28 mouse cellular contexts compared by ENCODE assay signal in the genomic region with DNA sequence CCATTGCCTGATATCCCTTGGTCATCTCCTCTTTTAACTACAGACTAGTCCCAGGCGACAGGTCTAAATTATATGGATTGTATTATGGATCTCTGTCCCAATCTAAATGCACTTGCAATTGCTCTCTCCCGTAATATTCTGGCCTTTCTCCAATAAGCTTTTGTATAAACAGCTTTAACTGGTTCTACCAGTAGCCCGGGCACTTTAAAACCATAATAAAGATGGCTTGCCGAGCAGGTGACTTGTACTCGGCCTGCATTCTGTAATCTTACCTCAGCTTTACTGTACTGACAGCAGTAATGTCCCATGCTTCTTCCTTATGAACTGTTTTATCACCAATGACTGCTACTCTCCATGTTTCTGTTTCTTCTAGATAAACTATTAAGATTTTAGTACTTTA. TPM values are rescaled to one million over a fixed set of nuclear protein-coding genes. Genes with fewer than 3 reads are reported as not detected.
DNase-seq lines count a peak whose midpoint lies in the region; ATAC-seq and TF ChIP-seq lines count a peak whose summit lies in the region.
"Had no signal": no experiment of that assay in that cellular context is flagged by ENCODE, and none has a peak within 500 bp of the region (broad histone marks: within the 10 kb centered on the region; RNA-seq: fewer than 3 reads in every experiment).

No protein-coding gene starts in this region.

- TF ChIP-seq CTCF in intestine, postnatal 0 days (IDR thresholded peaks at IDR 0.05; ENCODE audit: low read depth) = no peak

- no peaks in the 10 kb centered on the region for H3K9me3 ChIP-seq in lung, embryonic 16.5 days (ENCODE audit: control insufficient read depth, low read length)
- H3K9me3 ChIP-seq in intestine, postnatal 0 days (ENCODE audit: control insufficient read depth) = no peaks in the 10 kb centered on the region
- no peaks in the 10 kb centered on the region for H3K9me3 ChIP-seq in kidney, embryonic 16.5 days (ENCODE audit: low read length)
- H3K9me3 ChIP-seq: embryonic facial prominence, embryonic 15.5 days; forebrain, embryonic 12.5 days; forebrain, embryonic 15.5 days; hindbrain, embryonic 10.5 days; hindbrain, embryonic 13.5 days had no signal

- DNase-seq in lung, postnatal 10 days = no peak
- DNase-seq in fat pad, adult 2 months (ENCODE audit: extremely low read depth, low read depth, low spot score) = peak; percentile 74
- peak; percentile 63 for DNase-seq in gonadal fat pad, adult 2 months (ENCODE audit: low read depth)
- DNase-seq in adrenal gland, adult 2 months = no peak
- DNase-seq: adrenal gland, adult 8-10 months; adrenal gland, postnatal 25 days; cerebellum, adult 11-12 months; cerebellum, adult 8-10 months; cerebellum, postnatal 10 days; cerebellum, postnatal 36 days; embryo, embryonic 11 days; gastrocnemius, postnatal 10 days; gastrocnemius, postnatal 36 days; heart, adult 11 months; heart, postnatal 36 days had no signal

- no peaks in the 10 kb centered on the region for H3K4me1 ChIP-seq in lung, embryonic 16.5 days (replicated peaks; ENCODE audit: control insufficient read depth, insufficient read depth, low read length)
- H3K4me1 ChIP-seq in intestine, postnatal 0 days (replicated peaks; ENCODE audit: control insufficient read depth, insufficient read depth, low read length) = no peaks in the 10 kb centered on the region
- H3K4me1 ChIP-seq in kidney, embryonic 16.5 days (ENCODE audit: insufficient read depth, low read length) = no peaks in the 10 kb centered on the region
- H3K4me1 ChIP-seq: embryonic facial prominence, embryonic 15.5 days; forebrain, embryonic 12.5 days; forebrain, embryonic 15.5 days; hindbrain, embryonic 10.5 days; hindbrain, embryonic 13.5 days had no signal

- no peak overlapping the region for H3K4me2 ChIP-seq in lung, embryonic 16.5 days (ENCODE audit: low read depth, low read length)
- no peak overlapping the region for H3K4me2 ChIP-seq in intestine, postnatal 0 days (replicated peaks; ENCODE audit: low read depth)
- no peak overlapping the region for H3K4me2 ChIP-seq in kidney, embryonic 16.5 days (replicated peaks; ENCODE audit: low read depth, low read length)
- H3K4me2 ChIP-seq: embryonic facial prominence, embryonic 15.5 days; forebrain, embryonic 12.5 days; forebrain, embryonic 15.5 days; heart, embryonic 11.5 days; hindbrain, embryonic 13.5 days had no signal

- no peak overlapping the region for H3K9ac ChIP-seq in lung, embryonic 16.5 days (ENCODE audit: low read length)
- H3K9ac ChIP-seq in intestine, postnatal 0 days (ENCODE audit: low read depth, low read length) = no peak overlapping the region
- no peak overlapping the region for H3K9ac ChIP-seq in kidney, embryonic 16.5 days (replicated peaks; ENCODE audit: low read length)
- H3K9ac ChIP-seq: embryonic facial prominence, embryonic 15.5 days; forebrain, embryonic 12.5 days; forebrain, embryonic 15.5 days; hindbrain, embryonic 13.5 days had no signal

- 51% methylated on average over 5 of the region's 5 CpGs for WGBS in lung, embryonic 16.5 days
- WGBS in intestine, postnatal 0 days = 25% methylated on average over 5 of the region's 5 CpGs
- 71% methylated on average over 5 of the region's 5 CpGs for WGBS in kidney, embryonic 16.5 days

- H3K27me3 ChIP-seq in lung, embryonic 16.5 days (ENCODE audit: control insufficient read depth, insufficient read depth, low read depth, low read length) = no peaks in the 10 kb centered on the region
- H3K27me3 ChIP-seq in intestine, postnatal 0 days (replicated peaks; ENCODE audit: control insufficient read depth, insufficient read depth, low read length) = no peaks in the 10 kb centered on the region
- no peaks in the 10 kb centered on the region for H3K27me3 ChIP-seq in kidney, embryonic 16.5 days (ENCODE audit: insufficient read depth, low read length)
- H3K27me3 ChIP-seq: embryonic facial prominence, embryonic 15.5 days; forebrain, embryonic 12.5 days; forebrain, embryonic 15.5 days; hindbrain, embryonic 13.5 days had no signal

- no peak overlapping the region for H3K4me3 ChIP-seq in lung, embryonic 16.5 days (ENCODE audit: low read length)
- no peak overlapping the region for H3K4me3 ChIP-seq in intestine, postnatal 0 days (ENCODE audit: low read depth, low read length)
- no peak overlapping the region for H3K4me3 ChIP-seq in kidney, embryonic 16.5 days (ENCODE audit: low read length)
- H3K4me3 ChIP-seq: embryonic facial prominence, embryonic 15.5 days; forebrain, embryonic 12.5 days; forebrain, embryonic 15.5 days; hindbrain, embryonic 10.5 days; hindbrain, embryonic 13.5 days had no signal

- H3K27ac ChIP-seq in lung, embryonic 16.5 days (ENCODE audit: low read length) = no peak overlapping the region
- no peak overlapping the region for H3K27ac ChIP-seq in intestine, postnatal 0 days (ENCODE audit: low read depth, low read length)
- no peak overlapping the region for H3K27ac ChIP-seq in kidney, embryonic 16.5 days (ENCODE audit: low read length)
- H3K27ac ChIP-seq: embryonic facial prominence, embryonic 15.5 days; forebrain, embryonic 12.5 days; forebrain, embryonic 15.5 days; hindbrain, embryonic 10.5 days; hindbrain, embryonic 13.5 days had no signal

- ATAC-seq in lung, embryonic 16.5 days (ENCODE audit: low read depth) = peak; percentile 34; the same call in 1 of the 2 replicates
- peak; percentile 68 for ATAC-seq in intestine, postnatal 0 days
- no peak for ATAC-seq in kidney, embryonic 16.5 days (ENCODE audit: low FRiP score, low TSS enrichment)
- ATAC-seq: CD4-positive, CD25-positive, alpha-beta regulatory T cell, adult 4 months; forebrain, embryonic 15.5 days; hindbrain, embryonic 16.5 days had no signal

- no peaks in the 10 kb centered on the region for H3K36me3 ChIP-seq in lung, embryonic 16.5 days (ENCODE audit: control insufficient read depth, insufficient read depth, low read length)
- H3K36me3 ChIP-seq in intestine, postnatal 0 days (ENCODE audit: control insufficient read depth, insufficient read depth) = no peaks in the 10 kb centered on the region
- H3K36me3 ChIP-seq in kidney, embryonic 16.5 days (ENCODE audit: insufficient read depth, low read length) = no peaks in the 10 kb centered on the region
- H3K36me3 ChIP-seq: embryonic facial prominence, embryonic 15.5 days; forebrain, embryonic 12.5 days; forebrain, embryonic 15.5 days; hindbrain, embryonic 10.5 days; hindbrain, embryonic 13.5 days had no signal

RNA-seq across cellular contexts. Expression of gene Mark1, which starts 7.7 kb away (rescaled TPM):
- 1.6 and 1.7 TPM in 2 replicates for polyA plus RNA-seq in lung, embryonic 16.5 days (2015; fragmentation: Nextera tagmentation; extraction: Ambion mirVana)
- 5.0 and 6.9 TPM in 2 replicates for polyA plus RNA-seq in gonadal fat pad, adult 2 months (2012; rRNA removed)
- polyA plus RNA-seq in intestine, postnatal 0 days (2015; fragmentation: Nextera tagmentation; extraction: Ambion mirVana) = 1.6 TPM in 2 replicates
- 1 to 10 TPM; 5.3 to 9.6 TPM for total RNA-seq in adrenal gland, adult 2 months (2021)
- polyA plus RNA-seq in adrenal gland, adult 2 months (2012; rRNA removed) = 4.5 and 4.9 TPM in 2 replicates
- 1.8 and 2.0 TPM in 2 replicates for polyA plus RNA-seq in kidney, embryonic 16.5 days (2015; fragmentation: Nextera tagmentation; extraction: Ambion mirVana)
- total RNA-seq: MEL had no signal
- polyA plus RNA-seq: C2C12; CD4-positive, CD25-positive, alpha-beta regulatory T cell, adult 4 months had no signal

Comparison
In these comparisons a context has a peak if more than half of its experiments do, and no peak if none do; other contexts are left out.
1. DNase-seq: peak in fat pad, adult 2 months (single experiment) and gonadal fat pad, adult 2 months (single experiment); none in lung, postnatal 10 days (single experiment) and adrenal gland, adult 2 months (single experiment).